Mouse (Mus musculus) midbrain, embryonic 16.5 days (tissue): ENCODE measurements around the gene Pstk. TPM values are rescaled to one million over a fixed set of nuclear protein-coding genes. Genes with fewer than 3 reads are reported as not detected.

Experiments
- ATAC-seq: fragments of 200-750 bp; cut with Nextera tagmentation; 2 replicates; pipeline ENCODE4 v1.8.0; 2017; ENCODE audit warnings: moderate TSS enrichment
- H3K27ac ChIP-seq: fragments of 300-500 bp; sonication (generic); 2 replicates; pipeline ENCODE4 v1.5.1; 2014; ENCODE audit warnings: mild to moderate bottlenecking, low read length, mixed read lengths
- H3K27me3 ChIP-seq: fragments of 300-500 bp; sonication (generic); 2 replicates; pipeline ENCODE4 v1.6.1; 2014; ENCODE audit warnings: low read depth, low read length, mixed read lengths; ENCODE audit not compliant: control insufficient read depth, insufficient read depth
- H3K36me3 ChIP-seq: fragments of 300-500 bp; sonication (generic); 2 replicates; pipeline ENCODE4 v1.6.1; 2014; ENCODE audit warnings: mild to moderate bottlenecking, low read length, moderate library complexity, mixed read lengths; ENCODE audit not compliant: control insufficient read depth, insufficient read depth
- H3K4me1 ChIP-seq: fragments of 300-500 bp; sonication (generic); 2 replicates; pipeline ENCODE4 v1.6.1; 2014; ENCODE audit warnings: mild to moderate bottlenecking, low read length, mixed read lengths; ENCODE audit not compliant: control insufficient read depth, insufficient read depth
- H3K4me2 ChIP-seq: fragments of 300-500 bp; sonication (generic); 2 replicates; pipeline ENCODE4 v1.6.1; 2014; ENCODE audit warnings: mild to moderate bottlenecking, low read length, mixed read lengths
- H3K4me3 ChIP-seq: fragments of 300-500 bp; sonication (generic); 2 replicates; pipeline ENCODE4 v1.5.1; 2014; ENCODE audit warnings: low read depth, mild to moderate bottlenecking, low read length, moderate library complexity, mixed read lengths
- H3K9ac ChIP-seq: fragments of 300-500 bp; sonication (generic); 2 replicates; pipeline ENCODE4 v1.6.1; 2014; ENCODE audit warnings: low read depth, low read length, mixed read lengths
- H3K9me3 ChIP-seq: fragments of 300-500 bp; sonication (generic); replicated peaks from 2 replicates; pipeline ENCODE4 v1.6.1; 2014; ENCODE audit warnings: mild to moderate bottlenecking, low read length, mixed read lengths; ENCODE audit not compliant: control insufficient read depth, poor library complexity, severe bottlenecking
- WGBS: fragments of 180-500 bp; shearing (Covaris S2); extraction: QIAGEN DNeasy Blood & Tissue Kit; methylation state at CpG from one replicate; pipeline ENCODE4 v1.1.7; 2014; 5-methylcytosine and 5-hydroxymethylcytosine counted together
- polyA plus RNA-seq: library from polyadenylated mRNA; unstranded; fragments of >200 nt; fragmentation: Nextera tagmentation; extraction: Ambion mirVana; gene quantifications from 2 replicates; pipeline ENCODE4 v1.2.1, GENCODE M21; 2015

Gene Pstk
- polyA plus RNA-seq, 1 experiment from 2014 or later = 48.6 TPM

DNA sequence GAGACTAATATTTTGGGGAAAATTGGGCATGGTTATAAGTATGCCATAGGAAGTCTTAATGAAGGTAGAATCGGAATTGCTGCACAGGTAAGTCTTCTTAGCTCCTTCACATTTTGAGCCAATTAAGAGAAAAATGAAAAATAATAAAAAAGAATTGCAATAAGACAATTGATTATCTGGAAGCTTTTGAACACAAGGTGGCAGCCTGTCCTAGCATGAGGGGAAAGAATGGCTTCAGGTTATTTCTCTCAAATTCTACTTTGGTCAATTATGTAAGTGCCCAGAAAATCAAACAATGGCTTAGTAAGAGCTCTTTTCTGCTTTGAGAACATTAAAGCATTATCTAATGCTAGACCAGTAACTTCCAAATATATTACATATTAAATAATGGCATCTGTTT, 63.3 kb downstream of the Pstk start:
- Histone ChIP-seq H3K4me3 (no peak overlapping the region), H3K36me3 (peaks cover 26% of the 10 kb centered on the region), H3K9me3 (no peaks in the 10 kb centered on the region), H3K27ac (no peak overlapping the region), H3K4me1 (no peaks in the 10 kb centered on the region), H3K27me3 (no peaks in the 10 kb centered on the region), H3K4me2 (no peak overlapping the region), H3K9ac (no peak overlapping the region)
- no peak for ATAC-seq
- 85% methylated on average over 1 of the region's 1 CpGs for WGBS

- no peak overlapping the region for H3K4me2 ChIP-seq
- H3K27ac ChIP-seq = no peak overlapping the region
- no peak for ATAC-seq
- H3K27me3 ChIP-seq = no peaks in the 10 kb centered on the region
- no peak overlapping the region for H3K4me3 ChIP-seq
- peaks cover 19% of the 10 kb centered on the region for H3K36me3 ChIP-seq
- no peaks in the 10 kb centered on the region for H3K4me1 ChIP-seq
- no peaks in the 10 kb centered on the region for H3K9me3 ChIP-seq
- 57% methylated on average over 3 of the region's 3 CpGs for whole genome bisulfite sequencing
- no peak overlapping the region for H3K9ac ChIP-seq
Measured at GRCm38 (mm10) chr7:131437051-131437450, 66.1 kb downstream of the Pstk start.

Other genes starting within 250 kb of the Pstk start
- not detected in 2 replicates for gene 4933402N03Rik, start 224.8 kb upstream of the Pstk start, polyA plus RNA-seq
- not detected in 2 replicates for gene 5430419D17Rik, start 196.7 kb upstream of the Pstk start, polyA plus RNA-seq
- not detected in 2 replicates for gene Cuzd1, start 48.8 kb upstream of the Pstk start, polyA plus RNA-seq
- gene Fam24b, start 41.6 kb upstream of the Pstk start, polyA plus RNA-seq = not detected in 2 replicates
- not detected in 2 replicates for gene Fam24a, start 37.3 kb upstream of the Pstk start, polyA plus RNA-seq
- gene 2310057M21Rik, start 8.4 kb upstream of the Pstk start, polyA plus RNA-seq = 29.9 and 32.4 TPM in 2 replicates
- gene Ikzf5, start 39.4 kb downstream of the Pstk start, polyA plus RNA-seq = 12.6 and 15.0 TPM in 2 replicates
- 115 and 121 TPM in 2 replicates for gene Acadsb, start 39.5 kb downstream of the Pstk start, polyA plus RNA-seq
- gene Hmx3, start 171.7 kb downstream of the Pstk start, polyA plus RNA-seq = 0.20 and 0.85 TPM in 2 replicates
- gene Hmx2, start 177.6 kb downstream of the Pstk start, polyA plus RNA-seq = 0.57 and 1.7 TPM in 2 replicates
- 146 and 160 TPM in 2 replicates for gene Bub3, start 189.1 kb downstream of the Pstk start, polyA plus RNA-seq